Mouse (Mus musculus) neural tube, embryonic 14.5 days (tissue): ENCODE results near the gene Trmt1. TPM values are rescaled to one million over a fixed set of nuclear protein-coding genes. Genes with fewer than 3 reads are reported as not detected.

Source experiments
- ATAC-seq: fragments of 200-750 bp; cut with Nextera tagmentation; 2 replicates; pipeline ENCODE4 v1.8.0; 2017; ENCODE audit warnings: low read depth, mild to moderate bottlenecking, moderate TSS enrichment, moderate library complexity
- H3K27ac ChIP-seq: fragments of 300-500 bp; sonication (generic); 2 replicates; pipeline ENCODE4 v1.5.1; 2014; ENCODE audit warnings: low read depth, mild to moderate bottlenecking, control low read depth, low read length, moderate library complexity, mixed read lengths
- H3K27me3 ChIP-seq: fragments of 300-500 bp; sonication (generic); 2 replicates; pipeline ENCODE4 v1.6.1; 2014; ENCODE audit warnings: low read length; ENCODE audit not compliant: control insufficient read depth, insufficient read depth
- H3K36me3 ChIP-seq: fragments of 300-500 bp; sonication (generic); 2 replicates; pipeline ENCODE4 v1.6.1; 2014; ENCODE audit warnings: low read length, mixed read lengths; ENCODE audit not compliant: control insufficient read depth, insufficient read depth
- H3K4me1 ChIP-seq: fragments of 300-500 bp; sonication (generic); 2 replicates; pipeline ENCODE4 v1.6.1; 2014; ENCODE audit warnings: low read length; ENCODE audit not compliant: control insufficient read depth, insufficient read depth
- H3K4me2 ChIP-seq: fragments of 300-500 bp; sonication (generic); 2 replicates; pipeline ENCODE4 v1.6.1; 2014; ENCODE audit warnings: mild to moderate bottlenecking, low read depth, low read length, control low read depth
- H3K4me3 ChIP-seq: fragments of 300-500 bp; sonication (generic); 2 replicates; pipeline ENCODE4 v1.5.1; 2014; ENCODE audit warnings: low read depth, low read length, control low read depth, mixed read lengths
- H3K9ac ChIP-seq: fragments of 300-500 bp; sonication (generic); replicated peaks from 2 replicates; pipeline ENCODE4 v1.6.1; 2014; ENCODE audit warnings: low read depth, mild to moderate bottlenecking, control low read depth, low read length, mixed read lengths
- H3K9me3 ChIP-seq: fragments of 300-500 bp; sonication (generic); 2 replicates; pipeline ENCODE4 v1.6.1; 2016; ENCODE audit warnings: low read length; ENCODE audit not compliant: control insufficient read depth
- WGBS: fragments of 180-500 bp; shearing (Covaris S2); extraction: QIAGEN DNeasy Blood & Tissue Kit; methylation state at CpG from one replicate; pipeline ENCODE4 v1.1.7; 2014; 5-methylcytosine and 5-hydroxymethylcytosine counted together
- polyA plus RNA-seq: library from polyadenylated mRNA; unstranded; fragments of >200 nt; fragmentation: Nextera tagmentation; extraction: Ambion mirVana; gene quantifications from 2 replicates; pipeline ENCODE4 v1.2.1, GENCODE M21; 2014

The Trmt1 gene
- polyA plus RNA-seq, 1 experiment from 2014 or later: 70.2 TPM

DNA sequence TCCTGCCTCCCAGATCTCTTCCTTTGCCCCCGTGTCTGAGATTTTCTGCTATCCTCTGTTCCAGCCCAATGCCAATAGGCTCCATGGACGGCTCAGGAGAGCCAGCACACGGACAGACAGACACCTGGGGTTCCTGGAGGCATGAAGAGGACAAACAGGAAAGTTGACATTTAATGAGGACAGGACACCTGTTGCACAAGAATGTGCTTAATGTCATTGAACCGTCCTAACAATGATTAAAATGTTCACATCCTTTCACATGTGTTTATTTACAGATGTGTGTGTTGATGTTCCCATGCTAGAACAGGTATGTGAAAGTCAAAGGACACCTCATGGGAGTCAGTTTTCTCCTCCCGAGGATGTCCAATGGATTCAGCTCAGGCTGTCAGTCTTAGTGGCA lies 43.1 kb upstream of the Trmt1 start:
- H3K4me3 ChIP-seq: no peak overlapping the region
- H3K27ac ChIP-seq: no peak overlapping the region
- no peaks in the 10 kb centered on the region for H3K9me3 ChIP-seq
- ATAC-seq: no peak
- no peaks in the 10 kb centered on the region for H3K27me3 ChIP-seq
- H3K4me2 ChIP-seq: no peak overlapping the region
- H3K4me1 ChIP-seq: no peaks in the 10 kb centered on the region
- H3K9ac ChIP-seq: no peak overlapping the region
- 79% methylated on average over 5 of the region's 5 CpGs for WGBS
- H3K36me3 ChIP-seq: no peaks in the 10 kb centered on the region

DNA sequence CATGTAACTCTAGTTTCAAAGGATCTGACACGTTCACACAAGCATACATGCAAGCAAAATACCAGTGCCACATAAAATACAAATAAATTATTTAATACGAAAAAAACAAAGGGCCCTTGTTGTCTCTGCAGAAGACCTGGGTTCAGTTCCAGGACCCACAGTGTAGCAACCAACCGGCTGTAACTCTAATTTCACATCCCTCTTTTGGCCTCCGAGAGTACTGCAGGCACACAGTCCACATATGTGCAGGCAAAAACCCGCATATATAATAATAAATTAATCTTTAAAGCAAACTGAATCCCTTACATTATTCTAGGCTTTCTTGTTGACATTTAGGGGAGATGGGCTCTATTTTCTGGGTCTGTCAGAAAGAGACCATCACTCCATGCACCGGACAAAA lies 39.3 kb upstream of the Trmt1 start:
- no peak overlapping the region for H3K27ac ChIP-seq
- 57% methylated on average over 6 of the region's 6 CpGs for WGBS

DNA sequence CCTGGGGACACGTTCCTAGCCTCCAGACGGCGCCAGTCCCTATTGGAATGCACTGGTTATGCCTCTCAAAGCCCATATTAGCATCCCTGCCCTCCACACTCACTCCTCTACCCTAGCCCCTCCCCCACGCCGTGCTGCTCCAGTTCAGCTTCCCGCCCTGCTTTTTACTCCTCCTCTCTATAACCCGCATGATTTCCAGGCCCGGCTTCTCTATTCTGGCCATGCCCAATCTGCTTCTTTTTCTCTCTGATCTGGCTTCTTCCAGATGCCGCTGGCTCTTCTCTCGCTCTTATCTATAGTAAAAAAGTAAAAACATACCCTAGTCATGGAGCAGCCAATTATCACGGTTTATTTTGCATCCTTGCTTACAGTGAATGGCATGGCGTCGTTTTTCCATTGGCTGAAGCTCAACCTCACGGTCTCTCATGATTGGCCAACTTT lies 38.6 kb upstream of the Trmt1 start:
- ATAC-seq: peak; percentile 69; the same call in 1 of the 2 replicates
- H3K9ac ChIP-seq: no peak overlapping the region
- no peaks in the 10 kb centered on the region for H3K4me1 ChIP-seq
- 2% methylated on average over 14 of the region's 14 CpGs for whole genome bisulfite sequencing
- no peaks in the 10 kb centered on the region for H3K27me3 ChIP-seq
- no peaks in the 10 kb centered on the region for H3K36me3 ChIP-seq
- peak overlapping the region; percentile 27 for H3K4me2 ChIP-seq
- no peaks in the 10 kb centered on the region for H3K9me3 ChIP-seq
- no peak overlapping the region for H3K27ac ChIP-seq
- peak overlapping the region; percentile 15 for H3K4me3 ChIP-seq

More for the DNA sequence above, 39.3 kb upstream of the Trmt1 start:
- Histone ChIP-seq H3K4me1 (no peaks in the 10 kb centered on the region), H3K9ac (no peak overlapping the region), H3K4me3 (no peak overlapping the region), H3K9me3 (no peaks in the 10 kb centered on the region), H3K27me3 (no peaks in the 10 kb centered on the region), H3K36me3 (no peaks in the 10 kb centered on the region), H3K4me2 (peak overlapping the region; percentile 27)
- no peak for ATAC-seq

DNA sequence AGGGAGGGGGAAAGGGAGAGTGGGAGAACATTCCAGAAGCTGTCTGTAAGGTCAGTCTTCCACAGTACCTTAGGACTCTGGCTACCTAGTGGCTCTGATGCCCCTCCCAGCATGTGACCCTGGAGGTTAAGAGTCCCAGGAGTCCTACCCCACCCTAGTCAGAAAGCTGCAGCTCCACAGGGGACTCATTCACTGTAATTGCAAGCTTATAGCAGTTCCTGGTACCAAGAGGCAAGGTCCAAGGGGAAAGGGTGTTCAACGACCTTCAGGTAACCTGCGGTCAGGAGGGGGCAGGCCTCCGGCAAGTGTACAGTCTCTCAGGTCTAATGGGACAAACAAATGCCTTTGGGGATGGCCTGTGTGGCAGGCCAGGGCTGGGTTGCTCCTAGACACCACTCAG lies 35.9 kb upstream of the Trmt1 start:
- Histone ChIP-seq H3K9ac (no peak overlapping the region), H3K27ac (no peak overlapping the region), H3K27me3 (no peaks in the 10 kb centered on the region), H3K4me2 (no peak overlapping the region), H3K4me3 (no peak overlapping the region), H3K4me1 (no peaks in the 10 kb centered on the region), H3K9me3 (no peaks in the 10 kb centered on the region), H3K36me3 (no peaks in the 10 kb centered on the region)
- WGBS: 23% methylated on average over 3 of the region's 3 CpGs
- ATAC-seq: no peak

DNA sequence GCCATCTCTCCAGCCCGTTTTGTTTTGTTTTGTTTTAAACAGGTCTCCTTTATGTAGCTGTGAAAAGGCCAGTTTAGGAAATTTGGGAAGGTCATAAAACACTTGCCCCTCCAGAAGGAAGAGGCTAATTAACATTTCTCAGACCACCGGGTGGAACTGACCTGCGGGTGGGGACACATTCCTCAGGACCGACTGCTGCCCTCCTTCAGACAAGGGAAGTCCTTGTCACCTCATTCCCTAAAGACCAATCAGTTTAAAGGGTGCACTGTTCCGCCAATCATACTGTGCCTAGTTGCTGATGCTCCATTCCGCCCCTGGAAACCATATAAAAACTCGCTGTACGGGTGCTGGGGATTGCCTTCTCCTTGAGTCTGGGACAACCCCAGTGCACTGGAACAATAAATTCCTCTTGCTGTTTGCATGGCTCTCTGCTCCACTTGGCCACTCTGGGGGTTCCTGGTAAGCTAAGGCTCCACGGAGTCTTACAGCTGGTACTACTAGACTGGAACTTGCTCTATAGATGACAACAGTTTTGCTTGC lies 32.9 kb upstream of the Trmt1 start:
- Histone ChIP-seq H3K27me3 (no peaks in the 10 kb centered on the region), H3K4me3 (no peak overlapping the region), H3K36me3 (no peaks in the 10 kb centered on the region), H3K9ac (no peak overlapping the region), H3K27ac (no peak overlapping the region), H3K4me1 (peaks cover 10% of the 10 kb centered on the region; the same call in 1 of the 2 replicates), H3K4me2 (no peak overlapping the region), H3K9me3 (no peaks in the 10 kb centered on the region)
- ATAC-seq: no peak
- WGBS: 31% methylated on average over 9 of the region's 9 CpGs

DNA sequence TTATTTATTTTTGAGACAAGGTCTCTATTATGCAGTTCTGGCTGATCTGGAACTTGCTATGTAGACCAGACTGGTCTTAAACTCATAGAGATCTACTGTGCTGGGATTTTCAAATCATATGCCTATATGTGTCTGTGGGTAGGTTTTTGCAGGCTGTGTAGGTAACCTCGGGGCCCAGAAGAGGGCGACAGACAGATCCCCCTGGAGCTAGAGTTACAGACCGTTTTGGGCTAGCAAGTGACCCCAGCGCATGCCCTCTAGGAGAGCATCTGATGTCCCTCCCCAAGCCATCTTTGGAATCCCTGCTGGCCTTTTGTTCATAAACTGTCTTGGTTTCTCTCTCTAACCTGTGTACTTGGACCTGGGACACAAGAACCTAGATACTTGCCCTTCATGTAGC lies 31.5 kb upstream of the Trmt1 start:
- 46% methylated on average over 4 of the region's 4 CpGs for WGBS
- Histone ChIP-seq H3K4me1 (peaks cover 11% of the 10 kb centered on the region; the same call in 1 of the 2 replicates), H3K4me2 (no peak overlapping the region), H3K27me3 (no peaks in the 10 kb centered on the region), H3K36me3 (no peaks in the 10 kb centered on the region), H3K27ac (peak overlapping the region; percentile 69), H3K9me3 (no peaks in the 10 kb centered on the region), H3K4me3 (no peak overlapping the region), H3K9ac (no peak overlapping the region)
- no peak for ATAC-seq

DNA sequence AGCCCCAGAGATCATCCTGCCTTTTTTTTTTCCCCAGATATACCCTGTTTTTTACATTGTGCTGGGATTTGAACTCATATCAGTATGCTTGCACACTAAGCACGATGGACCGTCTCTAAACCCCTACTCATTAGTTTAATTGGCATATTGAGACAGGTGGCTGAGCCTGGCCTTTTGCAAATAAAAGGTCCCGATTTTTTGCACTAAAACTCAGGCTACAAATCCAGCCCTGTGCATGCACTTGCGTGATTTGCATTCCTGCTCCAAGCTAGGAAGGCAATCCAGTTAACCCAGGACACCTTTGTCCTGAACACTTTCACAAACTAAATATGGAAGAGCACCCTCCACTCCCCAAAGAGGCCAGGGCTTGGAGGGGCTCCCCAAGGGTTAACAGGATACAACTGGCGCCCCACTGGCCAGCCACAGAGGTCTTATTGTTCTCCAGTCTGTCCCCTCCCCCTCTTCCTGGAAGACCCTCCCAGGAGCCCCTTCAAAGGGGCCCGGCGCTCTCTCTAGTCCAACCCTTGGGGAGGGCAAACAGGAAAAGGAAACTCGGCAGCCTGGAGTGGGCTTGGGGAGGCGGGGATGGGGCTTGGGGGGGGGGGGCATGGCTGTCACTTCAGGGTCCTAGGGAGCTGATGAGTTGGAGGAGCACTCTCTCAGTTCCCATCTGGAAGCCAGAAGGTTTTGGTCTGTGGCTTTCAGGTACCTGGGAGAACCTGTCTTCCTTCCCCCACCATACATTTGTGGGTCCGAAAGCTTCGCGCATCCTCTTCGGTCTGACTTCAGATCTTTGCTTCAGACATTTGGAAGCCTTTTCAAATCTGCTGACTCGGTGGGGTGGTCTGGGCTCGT lies 30.5 kb upstream of the Trmt1 start:
- peak overlapping the region; percentile 28 for H3K4me3 ChIP-seq
- H3K27ac ChIP-seq: peak overlapping the region; percentile 78
- no peaks in the 10 kb centered on the region for H3K27me3 ChIP-seq
- 0% methylated on average over 15 of the region's 15 CpGs for WGBS
- no peaks in the 10 kb centered on the region for H3K9me3 ChIP-seq
- H3K4me2 ChIP-seq: peak overlapping the region; percentile 46
- no peaks in the 10 kb centered on the region for H3K36me3 ChIP-seq
- peaks cover 20% of the 10 kb centered on the region; the same call in 1 of the 2 replicates for H3K4me1 ChIP-seq
- H3K9ac ChIP-seq: peak overlapping the region; percentile 42; the same call in 1 of the 2 replicates
- ATAC-seq: peak; percentile 65; the same call in 1 of the 2 replicates

DNA sequence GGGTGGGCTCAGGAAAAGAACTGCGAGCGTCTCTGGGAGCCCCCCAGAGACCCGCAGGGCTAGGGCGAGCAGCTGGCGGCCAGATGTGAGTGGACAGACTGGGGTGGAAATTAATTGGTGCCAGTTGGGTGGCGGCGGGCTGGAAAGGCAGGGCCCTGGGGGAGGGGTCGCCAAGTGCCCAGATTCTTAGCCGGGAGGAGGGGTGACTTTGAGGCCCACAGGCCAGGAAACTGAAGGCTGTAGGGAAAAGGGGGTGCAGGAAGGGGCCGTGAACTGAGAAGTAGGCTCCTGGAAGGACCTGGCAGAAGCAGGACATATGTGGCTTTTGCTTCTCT lies 29.9 kb upstream of the Trmt1 start:
- Histone ChIP-seq H3K27me3 (no peaks in the 10 kb centered on the region), H3K4me3 (peak overlapping the region; percentile 28), H3K27ac (peak overlapping the region; percentile 78), H3K36me3 (no peaks in the 10 kb centered on the region), H3K9ac (peak overlapping the region; percentile 42), H3K9me3 (no peaks in the 10 kb centered on the region), H3K4me1 (peaks cover 23% of the 10 kb centered on the region; the same call in 1 of the 2 replicates), H3K4me2 (peak overlapping the region; percentile 46)
- WGBS: 2% methylated on average over 10 of the region's 10 CpGs
- ATAC-seq: no peak

DNA sequence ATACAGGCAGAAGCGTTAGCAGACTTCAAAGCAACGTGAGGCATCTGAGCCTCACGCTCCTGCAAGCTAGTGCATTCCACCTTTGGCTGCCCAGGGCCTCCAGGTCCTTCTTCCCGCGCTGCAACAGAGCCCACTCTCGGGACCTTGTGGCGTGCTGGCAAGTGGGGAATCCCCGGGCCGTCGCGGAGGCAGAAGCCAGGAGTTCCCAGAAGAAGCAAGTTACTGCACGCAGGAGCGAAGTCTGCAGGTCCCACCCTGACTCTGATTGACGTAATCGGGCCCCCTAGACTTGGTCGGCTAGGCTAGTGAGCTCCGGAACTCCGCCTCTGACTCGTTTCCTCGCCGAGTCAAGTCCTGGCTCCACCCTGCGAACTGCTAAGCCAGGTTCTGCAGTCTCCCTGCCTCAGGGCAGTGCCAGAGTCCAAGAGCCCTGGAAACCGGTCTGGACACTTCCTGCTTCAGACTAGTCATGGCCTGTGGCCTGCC lies 29.4 kb upstream of the Trmt1 start:
- Histone ChIP-seq H3K9ac (peak overlapping the region; percentile 42), H3K4me3 (peak overlapping the region; percentile 28)
- ATAC-seq: peak; percentile 25; the same call in 1 of the 2 replicates

More for the DNA sequence above, 29.4 kb upstream of the Trmt1 start:
- no peaks in the 10 kb centered on the region for H3K9me3 ChIP-seq
- H3K27ac ChIP-seq: peak overlapping the region; percentile 78
- WGBS: 2% methylated on average over 23 of the region's 23 CpGs
- H3K4me2 ChIP-seq: peak overlapping the region; percentile 46
- peaks cover 29% of the 10 kb centered on the region; the same call in 1 of the 2 replicates for H3K4me1 ChIP-seq
- H3K27me3 ChIP-seq: no peaks in the 10 kb centered on the region
- no peaks in the 10 kb centered on the region for H3K36me3 ChIP-seq
